Mouse (Mus musculus) limb, embryonic 11.5 days (tissue): Measurements from ENCODE around the gene Tex22. TPM values are rescaled to one million over a fixed set of nuclear protein-coding genes. Genes with fewer than 3 reads are reported as not detected.

ENCODE experiments used
- ATAC-seq: fragments of 200-750 bp; cut with Nextera tagmentation; 2 replicates; pipeline ENCODE4 v1.8.0; 2017; ENCODE audit warnings: low read depth; ENCODE audit not compliant: insufficient number of reproducible peaks, low FRiP score, low TSS enrichment
- DNase-seq: peaks from one replicate; pipeline ENCODE4 v3.0.0-alpha.2; 2015; ENCODE audit warnings: low spot score
- H3K27ac ChIP-seq: fragments of 300-500 bp; sonication (generic); replicated peaks from 2 replicates; pipeline ENCODE4 v1.5.1; 2014; ENCODE audit warnings: low read depth, mild to moderate bottlenecking, low read length
- H3K27me3 ChIP-seq: fragments of 300-500 bp; sonication (generic); 2 replicates; pipeline ENCODE4 v1.6.1; 2014; ENCODE audit warnings: mild to moderate bottlenecking, low read length, mixed read lengths; ENCODE audit not compliant: control insufficient read depth, insufficient read depth
- H3K36me3 ChIP-seq: fragments of 300-500 bp; sonication (generic); 2 replicates; pipeline ENCODE4 v1.6.1; 2014; ENCODE audit warnings: mild to moderate bottlenecking, low read length, moderate library complexity, mixed read lengths; ENCODE audit not compliant: control insufficient read depth, insufficient read depth
- H3K4me1 ChIP-seq: fragments of 300-500 bp; sonication (generic); 2 replicates; pipeline ENCODE4 v1.6.1; 2014; ENCODE audit warnings: low read length, mixed read lengths; ENCODE audit not compliant: control insufficient read depth, insufficient read depth
- H3K4me2 ChIP-seq: fragments of 300-500 bp; sonication (generic); 2 replicates; pipeline ENCODE4 v1.6.1; 2014; ENCODE audit warnings: low read depth, mild to moderate bottlenecking, moderate library complexity; ENCODE audit not compliant: severe bottlenecking
- H3K4me3 ChIP-seq: fragments of 300-500 bp; sonication (generic); 2 replicates; pipeline ENCODE4 v1.5.1; 2014; ENCODE audit warnings: low read depth, low read length
- H3K9ac ChIP-seq: fragments of 300-500 bp; sonication (generic); 2 replicates; pipeline ENCODE4 v1.6.1; 2014; ENCODE audit warnings: mild to moderate bottlenecking, low read length
- H3K9me3 ChIP-seq: fragments of 300-500 bp; sonication (generic); 2 replicates; pipeline ENCODE4 v1.6.1; 2016; ENCODE audit warnings: low read length; ENCODE audit not compliant: control insufficient read depth
- WGBS: fragments of 180-500 bp; shearing (Covaris S2); extraction: QIAGEN DNeasy Blood & Tissue Kit; methylation state at CpG from one replicate; pipeline ENCODE4 v1.1.7; 2014; 5-methylcytosine and 5-hydroxymethylcytosine counted together
- polyA plus RNA-seq: library from polyadenylated mRNA; unstranded; fragments of >200 nt; fragmentation: Nextera tagmentation; extraction: Ambion mirVana; gene quantifications from 2 replicates; pipeline ENCODE4 v1.2.1, GENCODE M21; 2014

The Tex22 gene
- polyA plus RNA-seq, 1 experiment from 2014 or later: 0.21 TPM

- Histone ChIP-seq H3K4me3 (no peak overlapping the region), H3K9ac (no peak overlapping the region), H3K27me3 (no peaks in the 10 kb centered on the region), H3K36me3 (peaks cover 38% of the 10 kb centered on the region), H3K9me3 (no peaks in the 10 kb centered on the region), H3K27ac (no peak overlapping the region), H3K4me1 (no peaks in the 10 kb centered on the region), H3K4me2 (no peak overlapping the region)
- no peak for ATAC-seq
- no peak for DNase-seq
- WGBS: 87% methylated on average over 16 of the region's 16 CpGs
Observed at GRCm38 (mm10) chr12:113114856-113115538, 40.7 kb downstream of the Tex22 start.

DNA sequence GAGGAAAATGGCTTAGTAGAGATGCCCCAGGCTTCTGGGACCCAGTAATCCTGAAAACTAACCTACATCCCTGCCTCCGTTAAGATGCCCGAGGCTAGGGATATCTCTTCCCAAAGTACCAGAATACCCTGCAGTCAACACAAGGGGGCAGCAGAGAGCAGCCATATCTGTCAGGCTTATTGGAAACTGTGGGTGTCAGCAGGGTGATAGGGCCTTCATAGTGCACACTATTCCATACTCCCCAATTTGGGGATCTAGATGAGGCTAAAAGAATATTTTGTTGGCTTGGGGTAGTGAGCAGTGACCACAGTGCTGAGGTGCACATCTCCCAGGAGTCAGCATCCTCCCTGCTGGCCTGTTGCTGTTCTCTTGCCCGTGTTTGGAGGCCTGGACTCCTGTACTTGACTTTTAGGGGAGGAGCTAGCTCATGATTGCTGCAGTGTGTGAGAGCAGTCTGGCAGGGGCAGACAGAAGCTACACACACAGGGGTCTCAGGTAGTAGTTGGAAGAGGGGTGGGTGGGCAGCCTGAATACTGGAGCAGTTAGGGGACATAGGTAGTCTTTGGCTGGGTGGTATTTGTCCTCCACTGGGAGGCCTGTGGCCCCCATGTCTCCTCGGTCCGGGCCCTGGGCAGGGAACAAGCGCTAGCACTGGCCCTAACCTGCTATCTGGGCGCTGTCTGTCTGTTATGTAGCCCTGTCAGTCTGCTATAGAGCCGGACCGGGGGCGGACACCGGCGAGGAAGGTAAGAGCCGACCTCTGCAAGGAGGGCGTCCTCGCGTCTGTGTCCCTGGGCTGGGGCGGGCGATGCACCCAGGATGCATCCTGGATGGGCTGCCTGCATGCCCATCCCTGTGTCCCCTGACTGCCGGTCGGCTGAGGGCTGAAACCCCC is 45.5 kb downstream of the Tex22 start:
- Histone ChIP-seq H3K9me3 (no peaks in the 10 kb centered on the region), H3K9ac (no peak overlapping the region), H3K36me3 (peaks cover 55% of the 10 kb centered on the region), H3K4me1 (no peaks in the 10 kb centered on the region), H3K4me2 (no peak overlapping the region), H3K27ac (no peak overlapping the region), H3K4me3 (no peak overlapping the region), H3K27me3 (no peaks in the 10 kb centered on the region)
- WGBS: 85% methylated on average over 19 of the region's 20 CpGs
- ATAC-seq (0 out of 2 replicates have a peak, but pooled peaks have one; percentile 20), DNase-seq (peak; percentile 90)

GRCm38 (mm10) chr12:113124726-113125125 is 50.4 kb downstream of the Tex22 start:
- H3K9me3 ChIP-seq: no peaks in the 10 kb centered on the region
- no peak overlapping the region for H3K9ac ChIP-seq
- no peak overlapping the region for H3K27ac ChIP-seq
- no peaks in the 10 kb centered on the region for H3K4me1 ChIP-seq
- DNase-seq: no peak
- H3K27me3 ChIP-seq: no peaks in the 10 kb centered on the region
- no peak overlapping the region for H3K4me3 ChIP-seq
- ATAC-seq: no peak
- no peak overlapping the region for H3K4me2 ChIP-seq
- WGBS: 86% methylated on average over 6 of the region's 6 CpGs
- H3K36me3 ChIP-seq: peaks cover 50% of the 10 kb centered on the region

DNA sequence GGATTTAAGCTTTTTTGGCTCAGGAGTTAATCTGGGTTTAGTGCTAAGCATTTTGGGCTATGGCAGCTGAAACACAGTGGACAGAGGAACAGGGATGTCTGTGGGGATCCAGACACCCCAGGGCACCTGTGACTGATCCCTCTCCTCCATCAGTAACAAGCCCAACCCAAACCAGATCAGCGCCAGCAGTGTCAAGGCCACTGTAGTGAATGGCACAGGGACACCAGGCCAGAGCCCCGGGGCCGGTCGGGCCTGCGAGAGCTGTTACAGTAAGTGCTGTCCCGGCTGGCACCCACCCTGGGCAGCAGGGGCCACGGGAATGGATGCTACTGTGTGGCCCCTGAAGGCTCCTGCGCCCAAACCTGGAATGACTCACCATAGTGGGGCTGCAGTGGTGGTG is 56.4 kb downstream of the Tex22 start:
- no peaks in the 10 kb centered on the region for H3K27me3 ChIP-seq
- H3K36me3 ChIP-seq: peaks cover 48% of the 10 kb centered on the region
- H3K27ac ChIP-seq: no peak overlapping the region
- DNase-seq (no peak), ATAC-seq (no peak)
- no peaks in the 10 kb centered on the region for H3K9me3 ChIP-seq
- H3K9ac ChIP-seq: no peak overlapping the region
- H3K4me1 ChIP-seq: no peaks in the 10 kb centered on the region
- WGBS: 92% methylated on average over 8 of the region's 8 CpGs
- no peak overlapping the region for H3K4me3 ChIP-seq
- H3K4me2 ChIP-seq: no peak overlapping the region

- Histone ChIP-seq H3K27me3 (no peaks in the 10 kb centered on the region), H3K4me3 (no peak overlapping the region), H3K9me3 (no peaks in the 10 kb centered on the region), H3K4me1 (no peaks in the 10 kb centered on the region), H3K36me3 (peaks cover 48% of the 10 kb centered on the region), H3K27ac (no peak overlapping the region), H3K4me2 (no peak overlapping the region), H3K9ac (no peak overlapping the region)
- no peak for DNase-seq
- 96% methylated on average over 14 of the region's 14 CpGs for WGBS
- no peak for ATAC-seq
Observed at GRCm38 (mm10) chr12:113131601-113132000, 57.3 kb downstream of the Tex22 start.

- H3K4me1 ChIP-seq: no peaks in the 10 kb centered on the region
- DNase-seq: no peak
- WGBS: 79% methylated on average over 2 of the region's 2 CpGs
Observed at GRCm38 (mm10) chr12:113132567-113132966, 58.3 kb downstream of the Tex22 start.

DNA sequence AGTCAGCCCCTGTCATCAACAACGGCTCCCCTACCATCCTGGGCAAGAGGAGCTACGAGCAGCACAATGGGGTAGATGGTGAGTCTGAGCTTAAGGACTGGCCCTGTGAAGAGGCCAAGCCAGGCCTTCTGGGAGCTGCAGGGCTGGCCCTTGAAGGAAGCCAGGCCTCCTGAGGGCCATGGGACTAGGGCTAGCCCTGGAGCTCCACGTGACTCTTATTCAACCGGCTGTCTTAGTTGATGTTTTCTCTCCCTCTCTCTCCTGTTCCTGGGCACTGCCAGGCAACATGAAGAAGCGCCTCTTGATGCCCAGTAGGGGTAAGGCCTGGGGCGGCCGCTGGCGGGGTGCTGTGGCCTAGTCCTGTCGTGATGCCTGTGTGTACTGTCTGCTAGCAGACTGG is 59.0 kb downstream of the Tex22 start:
- 92% methylated on average over 9 of the region's 9 CpGs for WGBS
- H3K36me3 ChIP-seq: peaks cover 46% of the 10 kb centered on the region

More at GRCm38 (mm10) chr12:113132567-113132966, 58.3 kb downstream of the Tex22 start:
- Histone ChIP-seq H3K36me3 (peaks cover 46% of the 10 kb centered on the region), H3K4me3 (no peak overlapping the region), H3K9me3 (no peaks in the 10 kb centered on the region), H3K9ac (no peak overlapping the region), H3K27ac (no peak overlapping the region), H3K4me2 (no peak overlapping the region), H3K27me3 (no peaks in the 10 kb centered on the region)
- no peak for ATAC-seq

GRCm38 (mm10) chr12:113133861-113134403 is 59.6 kb downstream of the Tex22 start:
- Histone ChIP-seq H3K4me1 (no peaks in the 10 kb centered on the region; the same call in 1 of the 2 replicates), H3K27ac (no peak overlapping the region)
- 81% methylated on average over 5 of the region's 5 CpGs for WGBS

More for the DNA sequence above, 59.0 kb downstream of the Tex22 start:
- no peak overlapping the region for H3K9ac ChIP-seq
- ATAC-seq (no peak), DNase-seq (no peak)
- no peak overlapping the region for H3K4me3 ChIP-seq
- H3K4me1 ChIP-seq: no peaks in the 10 kb centered on the region
- H3K4me2 ChIP-seq: no peak overlapping the region
- H3K27ac ChIP-seq: no peak overlapping the region
- H3K9me3 ChIP-seq: no peaks in the 10 kb centered on the region
- H3K27me3 ChIP-seq: no peaks in the 10 kb centered on the region

More at GRCm38 (mm10) chr12:113133861-113134403, 59.6 kb downstream of the Tex22 start:
- Histone ChIP-seq H3K27me3 (no peaks in the 10 kb centered on the region), H3K4me2 (no peak overlapping the region), H3K4me3 (no peak overlapping the region), H3K36me3 (peaks cover 48% of the 10 kb centered on the region), H3K9ac (no peak overlapping the region), H3K9me3 (no peaks in the 10 kb centered on the region)
- ATAC-seq (no peak), DNase-seq (no peak)
